Mouse (Mus musculus) ES-E14 (cell line): ENCODE results near the gene Vash2.

ENCODE experiments used
- CHD2 ChIP-seq: IDR thresholded peaks from 2 replicates; pipeline ENCODE4 v1.6.1; 2014; ENCODE audit warnings: mild to moderate bottlenecking, low read depth, low read length, inconsistent platforms
- ZNF384 ChIP-seq: IDR thresholded peaks from 2 replicates; pipeline ENCODE4 v1.6.1; 2012; ENCODE audit warnings: low read depth, low read length, inconsistent platforms

DNA sequence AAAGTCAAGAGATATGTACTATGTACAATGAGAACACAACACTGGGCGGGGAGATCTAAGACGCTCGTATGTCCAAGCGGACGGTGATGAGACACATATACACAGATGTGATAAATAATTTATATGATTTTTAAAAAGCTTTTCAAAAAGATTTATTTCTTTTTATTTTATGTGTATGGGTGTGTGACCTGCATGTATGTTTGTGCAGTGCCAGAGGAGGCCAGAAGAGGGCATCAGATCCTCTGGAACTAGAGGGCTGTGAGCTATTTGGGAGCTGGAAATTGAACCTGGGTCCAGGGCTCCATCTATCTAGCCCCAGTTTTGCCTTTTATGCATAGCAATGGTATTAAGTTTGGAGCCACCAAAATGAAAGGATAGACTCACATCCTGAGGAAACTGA lies 29.6 kb upstream of the Vash2 start:
- TF ChIP-seq CHD2 (no peak), ZNF384 (no peak)
